Mouse (Mus musculus) thymus, adult 2 months (tissue): ENCODE measurements around the gene Nckap5.

Source experiments
- CTCF ChIP-seq: fragments of 200-500 bp; IDR thresholded peaks from 2 replicates; pipeline ENCODE4 v1.5.1; 2012; ENCODE audit warnings: mild to moderate bottlenecking, control low read depth, low read length, moderate library complexity, borderline replicate concordance; ENCODE audit not compliant: control insufficient read depth, poor library complexity, insufficient read depth; ENCODE audit errors: extremely low read depth
- POLR2A ChIP-seq: fragments of 200-500 bp; IDR thresholded peaks from 2 replicates; pipeline ENCODE4 v1.6.1; 2012; ENCODE audit warnings: mild to moderate bottlenecking, low read length, control low read depth, moderate library complexity; ENCODE audit not compliant: control insufficient read depth, poor library complexity, insufficient read depth; ENCODE audit errors: extremely low read depth

GRCm38 (mm10) chr1:126675142-126675541 is 155.5 kb downstream of the Nckap5 start:
- TF ChIP-seq CTCF (no peak), POLR2A (no peak)
